Mouse (Mus musculus) neural tube, embryonic 15.5 days (tissue): ENCODE results near the gene Zbtb22. TPM values are rescaled to one million over a fixed set of nuclear protein-coding genes. Genes with fewer than 3 reads are reported as not detected.
"Not testable (repeated sequence)": the region's sequence is repeated elsewhere in the genome, so short reads cannot be mapped to it uniquely, and the experiment has no call there.

Experiments used
- ATAC-seq: fragments of 200-750 bp; cut with Nextera tagmentation; 2 replicates; pipeline ENCODE4 v1.8.0; 2017; ENCODE audit warnings: mild to moderate bottlenecking, moderate TSS enrichment, moderate library complexity; ENCODE audit not compliant: low FRiP score
- H3K27ac ChIP-seq: fragments of 300-500 bp; sonication (generic); replicated peaks from 2 replicates; pipeline ENCODE4 v1.5.1; 2015; ENCODE audit warnings: mild to moderate bottlenecking, inconsistent platforms
- H3K27me3 ChIP-seq: fragments of 300-500 bp; sonication (generic); replicated peaks from 2 replicates; pipeline ENCODE4 v1.6.1; 2015; ENCODE audit warnings: inconsistent platforms
- H3K36me3 ChIP-seq: fragments of 300-500 bp; sonication (generic); 2 replicates; pipeline ENCODE4 v1.6.1; 2015; ENCODE audit warnings: inconsistent platforms
- H3K4me1 ChIP-seq: fragments of 300-500 bp; sonication (generic); 2 replicates; pipeline ENCODE4 v1.6.1; 2015; ENCODE audit warnings: inconsistent platforms
- H3K4me2 ChIP-seq: fragments of 300-500 bp; sonication (generic); 2 replicates; pipeline ENCODE4 v1.6.1; 2015; ENCODE audit warnings: inconsistent platforms, mild to moderate bottlenecking, moderate library complexity
- H3K4me3 ChIP-seq: fragments of 300-500 bp; sonication (generic); replicated peaks from 2 replicates; pipeline ENCODE4 v1.5.1; 2015; ENCODE audit warnings: mild to moderate bottlenecking, inconsistent platforms
- H3K9ac ChIP-seq: fragments of 300-500 bp; sonication (generic); replicated peaks from 2 replicates; pipeline ENCODE4 v1.6.1; 2015; ENCODE audit warnings: mild to moderate bottlenecking, inconsistent platforms
- H3K9me3 ChIP-seq: fragments of 300-500 bp; sonication (generic); replicated peaks from 2 replicates; pipeline ENCODE4 v1.6.1; 2016; ENCODE audit warnings: inconsistent platforms
- WGBS: fragments of 180-500 bp; shearing (Covaris S2); methylation state at CpG from one replicate; pipeline ENCODE4 v1.1.7; 2015; ENCODE audit warnings: mixed read lengths; 5-methylcytosine and 5-hydroxymethylcytosine counted together
- polyA plus RNA-seq: library from polyadenylated mRNA; unstranded; fragments of >200 nt; fragmentation: Nextera tagmentation; extraction: Ambion mirVana; gene quantifications from 2 replicates; pipeline ENCODE4 v1.2.1, GENCODE M21; 2015

The Zbtb22 gene
- polyA plus RNA-seq, 1 experiment from 2014 or later: 13.7 TPM

DNA sequence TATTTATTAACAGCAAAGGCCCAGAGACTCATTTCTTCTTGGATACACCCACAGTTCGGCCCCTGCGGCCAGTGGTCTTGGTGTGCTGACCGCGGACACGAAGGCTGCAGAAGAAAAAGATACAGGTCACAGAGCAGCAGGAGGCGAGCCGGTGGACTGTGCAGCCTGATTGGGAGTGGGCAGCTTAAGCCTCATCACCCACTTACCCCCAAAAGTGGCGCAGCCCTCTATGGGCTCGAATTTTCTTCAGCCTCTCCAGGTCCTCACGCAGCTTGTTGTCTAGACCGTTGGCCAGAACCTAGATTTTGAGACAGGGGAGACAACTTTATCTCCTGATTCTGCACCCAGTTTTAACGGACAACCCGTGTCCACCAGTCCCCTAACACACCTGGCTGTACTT, 36.3 kb downstream of the Zbtb22 start:
- Histone ChIP-seq H3K4me3 (peak overlapping the region; percentile 59), H3K36me3 (peaks cover 36% of the 10 kb centered on the region), H3K27ac (peak overlapping the region; percentile 94; the same call in 1 of the 2 replicates), H3K4me2 (peak overlapping the region; percentile 96), H3K4me1 (peaks cover 78% of the 10 kb centered on the region)
- 75% methylated on average over 13 of the region's 13 CpGs for WGBS
- H3K27me3 ChIP-seq, ATAC-seq, H3K9me3 ChIP-seq, H3K9ac ChIP-seq: not testable (repeated sequence)

DNA sequence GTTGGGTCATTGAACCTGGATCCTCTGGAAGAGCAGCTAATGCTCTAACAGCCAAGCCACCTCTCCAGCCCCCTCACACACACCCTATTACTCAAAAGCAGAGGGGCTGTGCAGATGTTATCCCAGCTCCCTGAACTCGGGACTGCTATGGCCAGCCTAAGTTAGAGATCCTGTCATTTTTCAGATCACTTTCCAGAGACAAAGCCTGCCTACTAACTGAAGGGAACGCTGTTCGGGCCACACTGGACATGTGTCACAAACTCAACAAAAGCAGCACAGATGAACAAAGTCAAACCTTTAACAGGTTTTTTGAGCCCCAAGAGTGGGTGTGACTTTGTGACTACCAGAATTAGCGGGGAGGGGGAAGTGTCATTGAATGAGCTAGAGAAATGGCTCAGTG, 37.2 kb downstream of the Zbtb22 start:
- Histone ChIP-seq H3K36me3 (peaks cover 31% of the 10 kb centered on the region), H3K4me3 (no peak overlapping the region), H3K27me3 (no peaks in the 10 kb centered on the region), H3K4me2 (no peak overlapping the region), H3K9me3 (no peaks in the 10 kb centered on the region), H3K27ac (no peak overlapping the region), H3K4me1 (peaks cover 85% of the 10 kb centered on the region), H3K9ac (peak overlapping the region; percentile 18; the same call in 1 of the 2 replicates)
- ATAC-seq: no peak
- 80% methylated on average over 4 of the region's 4 CpGs for WGBS

DNA sequence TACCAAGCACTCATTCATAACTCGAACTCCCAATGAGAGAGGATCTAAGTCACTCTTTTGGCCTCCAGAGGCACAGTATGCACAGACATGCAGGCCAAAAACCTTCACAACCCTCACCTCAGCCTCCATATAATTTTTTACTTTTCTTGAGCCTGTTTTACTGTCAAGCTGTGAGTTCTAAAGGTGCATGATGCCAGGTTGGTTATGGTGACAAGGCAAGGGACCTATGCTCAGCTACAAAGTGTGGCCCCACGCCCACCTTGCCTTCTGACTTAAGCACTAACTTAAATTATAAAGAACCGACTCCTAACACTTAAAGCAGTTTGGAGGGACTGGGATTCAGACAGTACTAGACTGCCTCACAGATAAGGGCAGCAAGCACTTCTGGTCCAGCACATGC, 37.6 kb downstream of the Zbtb22 start:
- peak overlapping the region; percentile 83; the same call in 1 of the 2 replicates for H3K4me2 ChIP-seq
- no peaks in the 10 kb centered on the region for H3K27me3 ChIP-seq
- no peak overlapping the region for H3K4me3 ChIP-seq
- H3K9me3 ChIP-seq: no peaks in the 10 kb centered on the region
- peak overlapping the region; percentile 18; the same call in 1 of the 2 replicates for H3K9ac ChIP-seq
- peaks cover 29% of the 10 kb centered on the region for H3K36me3 ChIP-seq
- peaks cover 83% of the 10 kb centered on the region for H3K4me1 ChIP-seq
- no peak for ATAC-seq
- no peak overlapping the region for H3K27ac ChIP-seq
- 82% methylated on average over 3 of the region's 3 CpGs for WGBS

DNA sequence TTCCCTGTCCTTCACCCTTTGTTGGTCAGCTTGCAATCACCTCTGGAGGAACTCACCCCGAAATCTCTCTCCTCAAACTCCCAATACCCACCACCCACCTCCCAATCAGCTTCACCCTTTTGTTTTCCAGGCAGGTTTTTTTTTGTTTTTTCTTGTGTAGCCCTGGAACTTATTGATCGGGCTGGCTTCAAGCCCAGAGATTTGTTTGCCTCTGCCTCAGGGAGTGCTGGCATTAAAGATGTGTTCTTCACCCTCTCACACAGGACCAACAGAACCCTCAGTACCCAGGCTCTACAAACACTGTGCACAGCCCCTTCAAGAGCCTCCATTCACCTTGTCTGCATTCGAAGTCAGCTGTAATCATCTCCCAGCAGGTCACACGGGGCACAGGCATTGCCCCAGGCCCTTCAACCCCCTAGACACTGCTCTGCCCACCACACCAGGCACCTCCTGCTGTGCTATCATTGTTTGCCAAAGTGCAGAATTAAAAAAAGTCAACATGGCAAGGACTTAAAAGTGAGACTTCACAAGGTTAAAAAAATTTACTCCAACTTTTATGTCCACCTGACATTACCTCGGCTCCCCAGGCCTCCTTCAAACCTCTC, 38.4 kb downstream of the Zbtb22 start:
- Histone ChIP-seq H3K36me3 (peaks cover 34% of the 10 kb centered on the region), H3K9me3 (no peaks in the 10 kb centered on the region), H3K4me1 (peaks cover 75% of the 10 kb centered on the region), H3K27me3 (no peaks in the 10 kb centered on the region), H3K4me2 (peak overlapping the region; percentile 83), H3K27ac (peak overlapping the region; percentile 89; the same call in 1 of the 2 replicates), H3K9ac (peak overlapping the region; percentile 90), H3K4me3 (peak overlapping the region; percentile 85)
- no peak for ATAC-seq
- 34% methylated on average over 5 of the region's 5 CpGs for WGBS

DNA sequence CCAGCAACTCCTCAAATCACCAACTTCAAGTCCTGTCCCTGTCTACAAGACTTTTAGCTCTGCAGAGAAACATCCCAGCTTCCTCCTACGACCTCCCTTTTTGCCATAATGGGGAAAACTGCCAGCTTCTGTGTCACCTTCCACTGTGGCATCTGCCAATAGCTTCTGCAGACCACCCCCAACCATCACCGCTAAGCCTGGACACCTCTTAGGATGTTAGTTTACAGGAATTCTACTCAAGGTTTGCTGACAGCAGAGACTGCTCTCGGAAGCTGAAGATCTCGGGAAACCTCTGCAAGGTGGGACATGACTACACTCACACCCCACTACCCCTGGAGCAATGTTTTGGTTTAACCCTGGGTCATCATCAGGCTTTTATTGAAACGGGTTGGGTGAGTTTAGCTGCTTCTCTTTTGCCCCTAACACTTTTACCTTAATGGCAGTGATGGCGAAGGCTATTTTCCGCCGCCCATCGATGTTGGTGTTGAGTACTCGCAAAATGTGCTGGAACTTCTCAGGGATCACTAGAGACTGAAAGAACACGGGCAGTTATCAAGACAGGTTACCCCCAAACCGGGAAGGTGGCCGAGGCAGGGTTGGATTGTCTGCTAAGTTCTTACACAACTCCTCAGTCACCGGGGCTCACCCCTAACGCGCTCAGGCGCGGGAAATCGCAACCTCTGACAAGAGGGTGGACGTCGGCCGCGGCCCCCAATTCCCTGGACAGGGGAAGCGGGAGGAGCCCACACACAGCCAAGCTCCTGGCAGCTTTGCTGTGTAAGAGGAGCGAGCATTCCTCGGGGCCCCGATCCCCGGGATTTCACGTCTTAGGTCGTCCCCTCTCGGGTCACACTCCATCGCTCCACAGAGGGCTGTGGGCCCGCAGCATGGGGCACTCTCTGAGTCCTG, 39.2 kb downstream of the Zbtb22 start:
- ATAC-seq: peak; percentile 29; the same call in 1 of the 2 replicates
- Histone ChIP-seq H3K4me1 (peaks cover 67% of the 10 kb centered on the region), H3K27ac (peak overlapping the region; percentile 89), H3K36me3 (peaks cover 35% of the 10 kb centered on the region), H3K4me3 (peak overlapping the region; percentile 85), H3K9ac (peak overlapping the region; percentile 90), H3K9me3 (no peaks in the 10 kb centered on the region), H3K27me3 (no peaks in the 10 kb centered on the region), H3K4me2 (peak overlapping the region; percentile 83)
- WGBS: under 1% methylated on average over 33 of the region's 33 CpGs

DNA sequence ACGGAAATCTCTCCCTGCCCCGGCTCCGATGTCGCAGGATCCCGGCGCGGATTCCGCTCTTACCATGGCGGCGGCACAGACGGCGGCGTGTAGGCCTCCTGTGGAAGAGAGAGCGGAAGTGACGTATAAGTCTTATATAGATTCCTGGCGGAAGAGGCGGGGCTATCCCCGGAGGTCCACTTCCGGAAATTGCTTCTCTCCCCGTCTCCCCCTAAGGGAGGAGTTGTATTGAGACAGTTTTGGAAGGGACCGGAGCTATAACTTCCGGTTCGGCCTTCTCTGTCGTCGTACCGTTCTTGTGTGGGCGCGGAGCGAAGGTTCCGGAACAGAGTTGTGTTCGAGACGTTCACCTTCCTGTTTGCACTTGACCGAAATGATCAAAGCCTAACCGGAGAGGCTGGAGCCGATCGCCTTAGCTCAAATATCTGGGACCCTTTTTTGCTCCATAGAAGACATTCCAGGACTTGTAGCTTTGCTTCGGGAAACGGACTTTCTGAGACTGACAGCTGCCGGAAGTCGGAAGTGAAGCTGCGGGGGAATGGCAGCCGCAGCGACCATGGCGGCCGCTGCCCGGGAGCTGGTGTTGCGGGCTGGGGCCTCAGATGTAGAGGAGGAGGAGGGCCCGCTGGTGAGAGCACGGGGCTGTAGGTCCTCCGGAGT, 40.0 kb downstream of the Zbtb22 start, which contains the start of the genes Vps52 and Rps18:
Gene Vps52 (plus strand): TSS at position 258 of the 660 bp plus-strand sequence.
Gene Rps18 (minus strand): TSS at position 447 of the 660 bp plus-strand sequence.
- no peaks in the 10 kb centered on the region for H3K9me3 ChIP-seq
- peak; percentile 90 for ATAC-seq
- H3K9ac ChIP-seq: peak within 1 kb of the TSS; percentile 90
- peak within 1 kb of the TSS; percentile 85 for H3K4me3 ChIP-seq
- peak within 1 kb of the TSS; percentile 84 for H3K4me2 ChIP-seq
- no peaks in the 10 kb centered on the region for H3K27me3 ChIP-seq
- peaks cover 40% of the 10 kb centered on the region for H3K36me3 ChIP-seq
- WGBS: under 1% methylated on average over 50 of the region's 50 CpGs
- H3K27ac ChIP-seq: peak within 1 kb of the TSS; percentile 95
- peaks cover 59% of the 10 kb centered on the region for H3K4me1 ChIP-seq

DNA sequence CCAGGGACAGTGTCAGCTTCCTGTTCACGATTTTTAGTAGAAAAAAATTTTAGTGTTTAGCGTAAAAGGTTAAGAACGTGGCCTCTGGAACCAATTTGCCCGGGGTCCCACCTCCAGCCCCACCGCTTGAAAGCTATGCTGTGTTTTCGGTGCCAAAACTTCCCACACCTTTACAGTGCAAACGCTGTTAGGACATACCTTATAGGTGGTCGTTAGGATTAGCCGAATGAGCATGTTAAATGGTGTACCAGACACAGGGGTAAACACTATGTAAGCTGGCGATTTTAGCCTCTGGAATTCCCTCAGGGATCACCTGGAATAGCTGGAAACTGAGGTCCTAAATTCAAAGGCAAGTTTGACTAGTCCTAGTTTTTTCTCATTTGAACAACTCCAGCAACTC, 40.6 kb downstream of the Zbtb22 start:
- peak overlapping the region; percentile 85 for H3K4me3 ChIP-seq
- 7% methylated on average over 10 of the region's 10 CpGs for WGBS
- H3K4me2 ChIP-seq: peak overlapping the region; percentile 84
- H3K4me1 ChIP-seq: peaks cover 53% of the 10 kb centered on the region
- H3K27me3 ChIP-seq: no peaks in the 10 kb centered on the region
- ATAC-seq: 0 out of 2 replicates have a peak, but pooled peaks have one; percentile 2
- H3K27ac ChIP-seq: peak overlapping the region; percentile 95
- H3K9me3 ChIP-seq: no peaks in the 10 kb centered on the region
- H3K9ac ChIP-seq: peak overlapping the region; percentile 83
- H3K36me3 ChIP-seq: peaks cover 46% of the 10 kb centered on the region

DNA sequence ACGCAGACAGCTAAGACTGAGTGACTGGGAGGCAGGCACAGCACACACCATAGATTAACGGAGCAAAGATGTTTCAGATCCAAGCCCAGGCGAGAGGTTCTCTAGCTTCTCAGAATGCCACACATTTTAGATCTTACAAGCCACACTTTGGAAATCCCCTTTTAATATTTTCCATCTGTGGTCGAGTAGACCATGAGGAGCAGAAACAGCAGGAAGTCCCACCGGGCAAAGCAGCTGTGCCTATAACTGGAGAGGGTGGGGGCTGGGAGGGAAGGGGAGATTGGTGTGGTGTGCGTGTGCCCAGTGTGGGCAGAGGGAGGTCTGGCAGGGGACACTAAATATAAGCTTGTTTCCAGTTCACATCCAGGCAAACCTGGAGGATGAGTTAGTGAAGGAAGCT, 41.8 kb downstream of the Zbtb22 start:
- H3K27me3 ChIP-seq: no peaks in the 10 kb centered on the region
- no peak overlapping the region for H3K4me3 ChIP-seq
- H3K4me1 ChIP-seq: peaks cover 43% of the 10 kb centered on the region
- ATAC-seq: no peak
- H3K9ac ChIP-seq: no peak overlapping the region
- no peaks in the 10 kb centered on the region for H3K9me3 ChIP-seq
- no peak overlapping the region for H3K4me2 ChIP-seq
- H3K36me3 ChIP-seq: peaks cover 53% of the 10 kb centered on the region
- H3K27ac ChIP-seq: no peak overlapping the region
- 92% methylated on average over 6 of the region's 6 CpGs for WGBS

DNA sequence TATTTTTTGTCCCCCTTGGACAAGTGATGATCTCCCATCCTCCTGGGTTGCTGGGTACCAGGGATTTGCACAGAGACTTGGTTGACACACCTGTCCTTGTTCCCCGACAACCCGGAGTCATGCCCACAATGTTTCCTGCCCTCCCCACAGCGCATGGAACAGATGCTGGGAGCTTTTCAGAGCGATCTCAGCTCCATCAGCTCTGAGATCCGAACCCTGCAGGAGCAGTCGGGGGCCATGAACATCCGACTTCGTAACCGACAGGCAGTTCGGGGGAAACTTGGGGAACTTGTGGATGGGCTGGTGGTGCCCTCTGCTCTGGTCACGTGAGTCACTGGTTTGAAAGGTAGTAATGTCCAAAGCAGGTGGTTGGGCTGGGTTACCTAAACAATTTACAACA, 42.7 kb downstream of the Zbtb22 start:
- no peak for ATAC-seq
- WGBS: 95% methylated on average over 11 of the region's 11 CpGs
- H3K4me1 ChIP-seq: peaks cover 33% of the 10 kb centered on the region
- no peaks in the 10 kb centered on the region for H3K27me3 ChIP-seq
- no peak overlapping the region for H3K4me3 ChIP-seq
- peaks cover 54% of the 10 kb centered on the region for H3K36me3 ChIP-seq
- no peaks in the 10 kb centered on the region for H3K9me3 ChIP-seq
- H3K9ac ChIP-seq: no peak overlapping the region
- H3K4me2 ChIP-seq: no peak overlapping the region
- no peak overlapping the region for H3K27ac ChIP-seq

DNA sequence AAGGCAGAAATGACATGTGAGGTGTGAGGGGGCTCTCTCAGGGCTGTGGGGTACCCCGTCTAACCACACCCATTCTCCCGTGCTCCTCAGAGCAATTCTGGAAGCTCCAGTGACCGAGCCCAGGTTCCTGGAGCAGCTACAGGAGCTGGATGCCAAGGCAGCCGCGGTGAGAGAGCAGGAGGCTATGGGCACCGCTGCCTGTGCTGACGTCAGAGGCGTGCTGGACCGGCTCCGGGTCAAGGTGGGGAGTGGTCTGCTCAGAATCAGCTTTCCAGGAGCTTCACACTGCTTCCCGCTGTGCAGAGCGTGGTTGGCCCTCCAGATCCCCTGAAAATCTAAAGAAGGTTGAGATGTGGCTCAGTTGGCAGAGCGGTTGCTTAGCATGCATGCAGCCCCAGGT, 43.4 kb downstream of the Zbtb22 start:
- peaks cover 56% of the 10 kb centered on the region for H3K36me3 ChIP-seq
- no peaks in the 10 kb centered on the region for H3K9me3 ChIP-seq
- H3K4me1 ChIP-seq: peaks cover 26% of the 10 kb centered on the region
- H3K27me3 ChIP-seq: no peaks in the 10 kb centered on the region
- no peak overlapping the region for H3K9ac ChIP-seq
- no peak overlapping the region for H3K27ac ChIP-seq
- no peak overlapping the region for H3K4me3 ChIP-seq
- WGBS: 97% methylated on average over 13 of the region's 13 CpGs
- H3K4me2 ChIP-seq: no peak overlapping the region
- no peak for ATAC-seq

DNA sequence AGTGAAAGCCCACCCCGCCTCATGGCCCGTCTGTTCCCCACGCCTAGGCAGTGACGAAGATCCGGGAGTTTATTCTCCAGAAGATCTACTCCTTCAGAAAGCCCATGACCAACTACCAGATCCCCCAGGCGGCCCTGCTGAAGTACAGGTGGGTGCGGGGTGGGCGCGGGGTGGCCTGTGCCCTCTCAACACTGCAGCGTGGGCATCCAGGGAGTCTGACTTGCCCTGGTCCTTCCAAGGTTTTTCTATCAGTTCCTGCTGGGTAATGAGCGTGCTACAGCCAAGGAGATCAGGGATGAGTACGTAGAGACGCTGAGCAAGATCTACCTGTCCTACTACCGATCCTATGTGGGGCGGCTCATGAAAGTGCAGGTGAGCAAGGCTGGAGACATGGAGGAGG, 44.2 kb downstream of the Zbtb22 start:
- Histone ChIP-seq H3K4me1 (peaks cover 19% of the 10 kb centered on the region), H3K4me2 (no peak overlapping the region), H3K9me3 (no peaks in the 10 kb centered on the region), H3K36me3 (peaks cover 58% of the 10 kb centered on the region), H3K4me3 (no peak overlapping the region), H3K27me3 (no peaks in the 10 kb centered on the region), H3K9ac (no peak overlapping the region), H3K27ac (no peak overlapping the region)
- no peak for ATAC-seq
- 95% methylated on average over 15 of the region's 15 CpGs for WGBS
